Comparison of ENCODE assay signal across 50 mouse cellular contexts in the genomic region with DNA sequence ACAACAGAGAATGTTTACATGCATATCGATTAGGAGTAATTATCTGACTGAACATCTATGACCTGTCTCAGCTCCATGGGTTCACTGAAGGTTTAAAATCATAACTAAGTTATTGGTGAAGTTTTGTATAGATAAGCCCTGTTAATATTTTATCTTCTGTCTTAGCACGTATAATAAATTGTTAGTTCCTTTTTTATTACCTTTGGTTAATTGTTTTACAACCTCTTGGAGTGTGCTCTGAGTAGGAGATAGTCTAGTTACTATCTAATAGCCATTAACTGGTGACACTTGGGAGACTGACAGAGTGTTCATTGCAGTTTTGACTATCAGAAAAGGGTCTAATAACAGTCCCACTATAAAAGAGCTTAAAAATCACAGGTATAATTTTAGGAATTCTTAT. TPM values are rescaled to one million over a fixed set of nuclear protein-coding genes. Genes with fewer than 3 reads are reported as not detected.
"Had no signal": no experiment of that assay in that cellular context is flagged by ENCODE, and none has a peak within 500 bp of the region (broad histone marks: within the 10 kb centered on the region; RNA-seq: fewer than 3 reads in every experiment).

No protein-coding gene starts in this region.

- H3K27me3 ChIP-seq: heart, embryonic 12.5 days; heart, embryonic 13.5 days; heart, embryonic 15.5 days; hindbrain, embryonic 12.5 days; hindbrain, embryonic 13.5 days; hindbrain, embryonic 15.5 days; kidney, embryonic 15.5 days had no signal

- H3K9ac ChIP-seq: heart, embryonic 12.5 days; heart, embryonic 13.5 days; heart, embryonic 15.5 days; hindbrain, embryonic 12.5 days; hindbrain, embryonic 13.5 days; hindbrain, embryonic 14.5 days; hindbrain, embryonic 15.5 days; kidney, embryonic 15.5 days had no signal

- H3K27ac ChIP-seq: heart, adult 2 months; heart, embryonic 10.5 days; heart, embryonic 13.5 days; heart, embryonic 15.5 days; hindbrain, embryonic 10.5 days; hindbrain, embryonic 12.5 days; hindbrain, embryonic 13.5 days; hindbrain, embryonic 14.5 days; hindbrain, embryonic 15.5 days; hindbrain, postnatal 0 days; kidney, embryonic 15.5 days; kidney, postnatal 0 days; layer of hippocampus, adult 2 months; left cerebral cortex, adult 2 months had no signal

- H3K9me3 ChIP-seq: heart, embryonic 15.5 days; hindbrain, embryonic 15.5 days had no signal

- ATAC-seq: hindbrain, embryonic 16.5 days; hindbrain, postnatal 0 days; inflammation-experienced regulatory T-cells, adult 6 months had no signal

- H3K4me2 ChIP-seq: heart, embryonic 11.5 days; heart, embryonic 12.5 days; heart, embryonic 13.5 days; heart, embryonic 15.5 days; hindbrain, embryonic 12.5 days; hindbrain, embryonic 13.5 days; hindbrain, embryonic 14.5 days; hindbrain, embryonic 15.5 days; kidney, embryonic 15.5 days had no signal

- H3K36me3 ChIP-seq: heart, embryonic 10.5 days; heart, embryonic 12.5 days; heart, embryonic 13.5 days; heart, embryonic 15.5 days; hindbrain, embryonic 10.5 days; hindbrain, embryonic 12.5 days; hindbrain, embryonic 13.5 days; hindbrain, embryonic 15.5 days; kidney, embryonic 15.5 days had no signal

- H3K4me1 ChIP-seq: heart, embryonic 10.5 days; heart, embryonic 12.5 days; heart, embryonic 13.5 days; heart, embryonic 15.5 days; hindbrain, embryonic 10.5 days; hindbrain, embryonic 12.5 days; hindbrain, embryonic 13.5 days; hindbrain, embryonic 15.5 days; kidney, embryonic 15.5 days had no signal

- DNase-seq: heart, adult 2 months; heart, postnatal 10 days; heart, postnatal 14 days; heart, postnatal 36 days; heart, postnatal 4 days; kidney, adult 11 months; kidney, adult 18-20 months; kidney, adult 2 months; kidney, adult 8-10 months; kidney, adult 9 months; kidney, postnatal 10 days; kidney, postnatal 25 days; kidney, postnatal 36 days; kidney, postnatal 4 days; layer of hippocampus, adult 9-11 months; layer of hippocampus, postnatal 36 days had no signal

- H3K4me3 ChIP-seq: heart, adult 2 months; heart, embryonic 10.5 days; heart, embryonic 12.5 days; heart, embryonic 13.5 days; heart, embryonic 15.5 days; hindbrain, embryonic 10.5 days; hindbrain, embryonic 12.5 days; hindbrain, embryonic 13.5 days; hindbrain, embryonic 15.5 days; kidney, embryonic 15.5 days; layer of hippocampus, adult 2 months; left cerebral cortex, adult 2 months had no signal

RNA-seq across cellular contexts. Expression of a gene that starts 1.4 kb away (rescaled TPM):
- total RNA-seq: heart, adult 2 months; heart, adult 8-10 months; heart, postnatal 10 days; heart, postnatal 14 days; heart, postnatal 25 days; heart, postnatal 36 days; heart, postnatal 4 days; hematopoietic stem cell, adult 5-6 weeks; hindbrain, postnatal 0 days; layer of hippocampus, adult 18-20 months; layer of hippocampus, adult 2 months; layer of hippocampus, adult 8-10 months; layer of hippocampus, postnatal 10 days; layer of hippocampus, postnatal 14 days; layer of hippocampus, postnatal 25 days; layer of hippocampus, postnatal 36 days; left cerebral cortex, adult 18-20 months; left cerebral cortex, adult 2 months had no signal
- polyA plus RNA-seq: heart, adult 2 months; heart, embryonic 10.5 days; heart, embryonic 11.5 days; heart, embryonic 12.5 days; heart, embryonic 13.5 days; heart, embryonic 14.5 days; heart, embryonic 15.5 days; heart, embryonic 16.5 days; heart, postnatal 0 days; hindbrain, embryonic 10.5 days; hindbrain, embryonic 11.5 days; hindbrain, embryonic 12.5 days; hindbrain, embryonic 13.5 days; hindbrain, embryonic 14.5 days; hindbrain, embryonic 15.5 days; hindbrain, embryonic 16.5 days; hindbrain, postnatal 0 days; inflammation-experienced regulatory T-cells, adult 6 months; intestine, embryonic 14.5 days; kidney, adult 2 months; kidney, embryonic 14.5 days; kidney, embryonic 15.5 days; kidney, embryonic 16.5 days; kidney, postnatal 0 days; large intestine, adult 2 months had no signal

RNA-seq across cellular contexts. Expression of a gene that starts 39.6 kb away (rescaled TPM):
- total RNA-seq: heart, adult 2 months; heart, adult 8-10 months; heart, postnatal 10 days; heart, postnatal 14 days; heart, postnatal 25 days; heart, postnatal 36 days; heart, postnatal 4 days; hematopoietic stem cell, adult 5-6 weeks; hindbrain, postnatal 0 days; layer of hippocampus, adult 18-20 months; layer of hippocampus, adult 2 months; layer of hippocampus, adult 8-10 months; layer of hippocampus, postnatal 10 days; layer of hippocampus, postnatal 14 days; layer of hippocampus, postnatal 25 days; layer of hippocampus, postnatal 36 days; left cerebral cortex, adult 18-20 months; left cerebral cortex, adult 2 months had no signal
- polyA plus RNA-seq: heart, adult 2 months; heart, embryonic 10.5 days; heart, embryonic 11.5 days; heart, embryonic 12.5 days; heart, embryonic 13.5 days; heart, embryonic 14.5 days; heart, embryonic 15.5 days; heart, embryonic 16.5 days; heart, postnatal 0 days; hindbrain, embryonic 10.5 days; hindbrain, embryonic 11.5 days; hindbrain, embryonic 12.5 days; hindbrain, embryonic 13.5 days; hindbrain, embryonic 14.5 days; hindbrain, embryonic 15.5 days; hindbrain, embryonic 16.5 days; hindbrain, postnatal 0 days; inflammation-experienced regulatory T-cells, adult 6 months; intestine, embryonic 14.5 days; kidney, adult 2 months; kidney, embryonic 14.5 days; kidney, embryonic 15.5 days; kidney, embryonic 16.5 days; kidney, postnatal 0 days; large intestine, adult 2 months had no signal

RNA-seq across cellular contexts. Expression of a gene that starts 48.6 kb away (rescaled TPM):
- total RNA-seq: heart, adult 2 months; heart, adult 8-10 months; heart, postnatal 10 days; heart, postnatal 14 days; heart, postnatal 25 days; heart, postnatal 36 days; heart, postnatal 4 days; hematopoietic stem cell, adult 5-6 weeks; hindbrain, postnatal 0 days; layer of hippocampus, adult 18-20 months; layer of hippocampus, adult 2 months; layer of hippocampus, adult 8-10 months; layer of hippocampus, postnatal 10 days; layer of hippocampus, postnatal 14 days; layer of hippocampus, postnatal 25 days; layer of hippocampus, postnatal 36 days; left cerebral cortex, adult 18-20 months; left cerebral cortex, adult 2 months had no signal
- polyA plus RNA-seq: heart, adult 2 months; heart, embryonic 10.5 days; heart, embryonic 11.5 days; heart, embryonic 12.5 days; heart, embryonic 13.5 days; heart, embryonic 14.5 days; heart, embryonic 15.5 days; heart, embryonic 16.5 days; heart, postnatal 0 days; hindbrain, embryonic 10.5 days; hindbrain, embryonic 11.5 days; hindbrain, embryonic 12.5 days; hindbrain, embryonic 13.5 days; hindbrain, embryonic 14.5 days; hindbrain, embryonic 15.5 days; hindbrain, embryonic 16.5 days; hindbrain, postnatal 0 days; inflammation-experienced regulatory T-cells, adult 6 months; intestine, embryonic 14.5 days; kidney, adult 2 months; kidney, embryonic 15.5 days; large intestine, adult 2 months had no signal

RNA-seq across cellular contexts. Expression of a gene that starts 57.5 kb away (rescaled TPM):
- total RNA-seq: heart, adult 2 months; heart, adult 8-10 months; heart, postnatal 10 days; heart, postnatal 14 days; heart, postnatal 25 days; heart, postnatal 36 days; heart, postnatal 4 days; hematopoietic stem cell, adult 5-6 weeks; hindbrain, postnatal 0 days; layer of hippocampus, adult 18-20 months; layer of hippocampus, adult 2 months; layer of hippocampus, adult 8-10 months; layer of hippocampus, postnatal 10 days; layer of hippocampus, postnatal 14 days; layer of hippocampus, postnatal 25 days; layer of hippocampus, postnatal 36 days; left cerebral cortex, adult 18-20 months; left cerebral cortex, adult 2 months had no signal
- polyA plus RNA-seq: heart, adult 2 months; heart, embryonic 10.5 days; heart, embryonic 11.5 days; heart, embryonic 12.5 days; heart, embryonic 13.5 days; heart, embryonic 14.5 days; heart, embryonic 15.5 days; heart, embryonic 16.5 days; heart, postnatal 0 days; hindbrain, embryonic 10.5 days; hindbrain, embryonic 11.5 days; hindbrain, embryonic 12.5 days; hindbrain, embryonic 13.5 days; hindbrain, embryonic 14.5 days; hindbrain, embryonic 15.5 days; hindbrain, embryonic 16.5 days; hindbrain, postnatal 0 days; inflammation-experienced regulatory T-cells, adult 6 months; intestine, embryonic 14.5 days; kidney, adult 2 months; kidney, embryonic 14.5 days; kidney, embryonic 15.5 days; kidney, embryonic 16.5 days; kidney, postnatal 0 days; large intestine, adult 2 months had no signal
